Mouse (Mus musculus): ENCODE data around the gene Ubash3a.
"Not testable (repeated sequence)": the region's sequence is repeated elsewhere in the genome, so short reads cannot be mapped to it uniquely, and the experiment has no call there.

Ubash3a gene

GRCm38 (mm10) chr17:31259145-31259544 is 51.5 kb downstream of the Ubash3a start:
- no peak for ATAC-seq (ENCODE audit: insufficient number of reproducible peaks, low FRiP score, low TSS enrichment)

- no peak for ATAC-seq (ENCODE audit: insufficient number of reproducible peaks, low FRiP score, low TSS enrichment)
Measured at GRCm38 (mm10) chr17:31259825-31260224, 52.2 kb downstream of the Ubash3a start.

GRCm38 (mm10) chr17:31260430-31260829 is 52.8 kb downstream of the Ubash3a start:
- ATAC-seq (ENCODE audit: insufficient number of reproducible peaks, low FRiP score, low TSS enrichment), result no peak

DNA sequence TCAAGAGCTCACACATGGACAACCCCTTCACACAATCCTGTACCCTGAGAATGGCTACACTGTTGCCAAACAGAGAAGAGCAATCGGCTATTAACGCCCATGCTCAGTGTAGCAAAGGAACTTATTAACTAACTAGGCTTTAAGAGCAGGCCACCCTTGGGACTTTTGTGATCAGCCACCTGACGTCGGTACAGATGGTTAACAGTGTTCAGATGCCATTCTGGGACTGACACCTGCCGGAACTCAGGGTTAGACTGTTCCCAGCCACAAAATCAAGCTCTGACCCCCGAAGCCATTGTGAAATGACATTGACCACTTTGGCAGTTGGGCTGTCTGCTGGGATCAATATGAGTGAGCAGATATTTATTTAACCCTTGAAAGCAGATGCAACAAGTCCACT is 53.7 kb downstream of the Ubash3a start:
- ATAC-seq (ENCODE audit: insufficient number of reproducible peaks, low FRiP score, low TSS enrichment), result no peak

DNA sequence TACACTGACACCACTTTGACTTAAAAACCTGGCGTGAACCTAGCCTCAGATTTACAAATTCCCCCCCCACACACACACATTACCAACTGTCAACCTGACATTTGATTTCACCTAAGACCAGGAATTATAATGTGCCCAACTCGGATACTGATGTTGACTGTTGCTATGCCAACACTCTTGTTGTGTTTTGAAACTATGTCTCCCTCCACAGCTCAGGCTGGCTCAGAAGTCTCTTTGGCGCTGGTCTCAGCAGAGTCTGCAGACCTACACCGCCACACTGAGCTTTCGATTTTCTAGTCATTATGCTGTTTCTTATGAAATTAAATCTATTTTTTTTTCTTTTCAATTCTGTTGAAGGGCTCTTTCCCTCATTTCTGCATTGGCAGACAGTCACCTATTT is 55.0 kb downstream of the Ubash3a start:
- ATAC-seq (ENCODE audit: insufficient number of reproducible peaks, low FRiP score, low TSS enrichment), result no peak

DNA sequence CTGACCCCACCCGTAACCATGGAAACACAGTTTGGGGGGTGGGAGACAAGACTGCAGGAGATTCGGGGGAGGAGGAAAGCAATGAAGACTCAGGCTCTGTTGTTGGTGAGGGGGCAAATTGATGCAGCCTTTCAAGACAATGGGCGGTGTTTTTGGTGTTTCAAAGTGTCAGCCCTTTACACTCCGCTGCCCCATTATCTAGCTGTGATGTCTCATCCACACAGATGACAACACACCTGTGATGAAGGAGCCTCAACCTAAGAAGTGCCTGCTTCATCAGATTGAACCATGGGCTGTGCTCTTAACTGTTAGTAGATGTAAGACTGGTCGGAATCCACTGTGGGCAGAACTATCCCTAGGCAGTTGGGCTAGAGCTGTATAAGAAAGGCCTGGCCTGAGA is 56.1 kb downstream of the Ubash3a start:
- ATAC-seq (ENCODE audit: insufficient number of reproducible peaks, low FRiP score, low TSS enrichment), result no peak

DNA sequence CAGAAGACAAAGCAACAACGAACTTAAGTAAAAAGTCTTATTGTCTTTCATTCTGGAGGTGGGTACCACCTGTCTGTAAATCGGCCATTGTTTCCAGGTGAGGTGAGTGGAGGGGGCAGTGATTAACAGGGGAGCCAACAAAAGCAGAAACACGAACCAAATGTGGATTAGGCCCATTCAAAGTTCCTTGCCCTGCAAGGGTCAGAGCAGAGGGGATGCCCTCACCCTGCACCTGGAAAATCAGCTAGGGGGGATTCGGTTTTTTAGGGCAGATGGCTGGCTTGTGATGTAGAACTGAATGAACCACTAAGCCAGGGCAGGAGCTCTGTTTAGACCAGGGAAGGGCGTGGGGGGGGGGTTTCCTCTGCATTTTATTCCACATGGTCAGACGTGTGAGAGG is 56.7 kb downstream of the Ubash3a start:
- ATAC-seq (ENCODE audit: insufficient number of reproducible peaks, low FRiP score, low TSS enrichment), result no peak

- ATAC-seq (ENCODE audit: insufficient number of reproducible peaks, low FRiP score, low TSS enrichment), result no peak
Measured at GRCm38 (mm10) chr17:31265171-31265572, 57.5 kb downstream of the Ubash3a start.

DNA sequence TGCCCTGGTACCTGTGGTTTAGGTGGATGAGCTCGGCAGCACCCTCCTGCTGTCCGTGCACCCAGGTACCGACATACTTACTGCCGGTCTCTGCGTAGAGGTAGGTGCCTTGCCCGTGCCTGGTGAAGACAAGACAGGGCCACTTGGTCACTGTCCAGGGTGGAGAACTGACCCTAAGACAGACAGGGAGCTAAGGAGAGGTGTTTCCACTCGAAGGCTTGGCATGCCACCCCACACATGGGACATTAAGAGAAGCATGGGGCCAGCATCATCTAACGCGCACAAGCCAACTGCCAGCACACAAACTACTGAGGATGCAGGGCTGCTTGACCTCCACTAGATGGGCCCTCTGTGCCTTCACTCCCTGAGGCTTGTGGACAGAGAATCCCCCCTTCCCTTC is 58.2 kb downstream of the Ubash3a start:
- ATAC-seq (ENCODE audit: insufficient number of reproducible peaks, low FRiP score, low TSS enrichment), result no peak

GRCm38 (mm10) chr17:31266321-31266950 is 58.8 kb downstream of the Ubash3a start:
- ATAC-seq (ENCODE audit: insufficient number of reproducible peaks, low FRiP score, low TSS enrichment), result no peak

- no peak for ATAC-seq (ENCODE audit: insufficient number of reproducible peaks, low FRiP score, low TSS enrichment)
Measured at GRCm38 (mm10) chr17:31267138-31267537, 59.5 kb downstream of the Ubash3a start.

GRCm38 (mm10) chr17:31267603-31268002 is 59.9 kb downstream of the Ubash3a start:
- ATAC-seq (ENCODE audit: insufficient number of reproducible peaks, low FRiP score, low TSS enrichment), result no peak

- no peak for ATAC-seq (ENCODE audit: insufficient number of reproducible peaks, low FRiP score, low TSS enrichment)
Measured at GRCm38 (mm10) chr17:31268016-31268415, 60.3 kb downstream of the Ubash3a start.

DNA sequence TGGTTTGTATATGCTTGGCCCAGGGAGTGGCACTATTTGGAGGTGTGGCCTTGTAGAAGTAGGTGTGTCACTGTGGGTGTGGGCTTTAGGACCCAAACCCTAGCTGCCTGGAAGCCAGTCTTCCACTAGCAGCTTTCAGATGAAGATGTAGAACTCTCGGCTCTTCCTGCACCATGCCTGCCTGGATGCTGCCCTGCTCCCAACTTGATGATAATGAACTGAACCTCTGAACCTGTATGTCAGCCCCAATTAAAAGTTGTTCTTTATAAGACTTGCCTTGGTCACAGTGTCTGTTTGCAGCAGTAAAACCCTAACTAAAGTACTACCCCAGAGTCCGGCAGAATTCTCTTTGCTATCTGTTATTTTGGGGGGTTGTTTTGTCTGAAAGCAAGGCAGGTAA is 62.1 kb downstream of the Ubash3a start:
- ATAC-seq (ENCODE audit: insufficient number of reproducible peaks, low FRiP score, low TSS enrichment), result no peak

GRCm38 (mm10) chr17:31270246-31270645 is 62.6 kb downstream of the Ubash3a start:
- ATAC-seq (ENCODE audit: insufficient number of reproducible peaks, low FRiP score, low TSS enrichment), result no peak

DNA sequence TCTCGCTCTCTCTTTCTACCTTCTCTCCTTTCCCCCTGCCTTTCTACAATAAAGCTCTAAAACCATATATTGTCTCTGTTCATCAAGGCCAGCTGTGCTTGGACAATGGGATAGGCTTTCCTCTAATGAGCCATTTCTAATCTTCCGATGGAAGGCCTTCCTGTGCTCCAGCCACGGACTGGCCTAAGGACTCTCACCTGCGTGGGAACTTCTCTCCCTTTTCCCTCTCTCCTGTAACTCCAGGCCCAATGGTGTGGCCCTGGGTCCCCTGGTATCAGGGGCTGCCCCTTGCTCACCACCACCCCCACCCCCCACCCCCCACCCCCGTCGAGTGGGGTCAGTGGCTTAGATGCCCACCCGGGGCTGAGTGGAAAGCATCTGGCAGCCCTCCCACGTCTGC is 63.1 kb downstream of the Ubash3a start:
- not testable (repeated sequence) for ATAC-seq (ENCODE audit: insufficient number of reproducible peaks, low FRiP score, low TSS enrichment)

DNA sequence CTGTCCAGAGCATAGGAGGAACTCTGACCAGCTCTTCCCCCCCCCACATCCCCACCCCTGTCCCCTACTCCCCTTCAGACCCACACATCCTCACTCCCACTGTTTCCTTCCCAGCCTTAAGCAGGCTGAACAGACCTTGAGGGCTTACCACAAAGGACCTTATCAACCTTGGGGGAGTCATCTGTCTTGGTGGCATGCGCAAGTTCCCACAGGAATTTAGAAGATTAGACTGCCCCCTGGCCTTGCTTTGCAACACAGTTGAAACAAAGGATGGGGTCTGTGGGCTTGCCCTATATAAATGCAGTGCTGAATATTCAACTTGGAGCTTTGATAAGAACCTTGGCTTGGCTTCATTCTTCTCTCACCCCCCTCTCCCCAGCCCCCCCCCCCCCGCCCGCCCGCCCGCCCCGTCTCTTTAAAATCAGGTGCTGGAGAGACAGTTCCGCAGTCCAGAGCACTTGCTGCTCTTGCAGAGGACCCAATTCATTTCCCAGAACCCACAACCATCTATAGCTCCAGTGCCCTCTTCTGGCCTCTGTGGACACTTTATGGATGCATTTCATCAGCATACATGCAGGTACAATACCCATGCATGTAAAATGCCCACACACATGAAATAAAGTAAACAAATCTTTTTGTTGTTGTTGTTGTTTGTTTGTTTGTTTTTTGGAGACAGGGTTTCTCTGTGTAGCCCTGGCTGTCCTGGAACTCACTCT is 63.6 kb downstream of the Ubash3a start:
- ATAC-seq (ENCODE audit: insufficient number of reproducible peaks, low FRiP score, low TSS enrichment), result no peak

DNA sequence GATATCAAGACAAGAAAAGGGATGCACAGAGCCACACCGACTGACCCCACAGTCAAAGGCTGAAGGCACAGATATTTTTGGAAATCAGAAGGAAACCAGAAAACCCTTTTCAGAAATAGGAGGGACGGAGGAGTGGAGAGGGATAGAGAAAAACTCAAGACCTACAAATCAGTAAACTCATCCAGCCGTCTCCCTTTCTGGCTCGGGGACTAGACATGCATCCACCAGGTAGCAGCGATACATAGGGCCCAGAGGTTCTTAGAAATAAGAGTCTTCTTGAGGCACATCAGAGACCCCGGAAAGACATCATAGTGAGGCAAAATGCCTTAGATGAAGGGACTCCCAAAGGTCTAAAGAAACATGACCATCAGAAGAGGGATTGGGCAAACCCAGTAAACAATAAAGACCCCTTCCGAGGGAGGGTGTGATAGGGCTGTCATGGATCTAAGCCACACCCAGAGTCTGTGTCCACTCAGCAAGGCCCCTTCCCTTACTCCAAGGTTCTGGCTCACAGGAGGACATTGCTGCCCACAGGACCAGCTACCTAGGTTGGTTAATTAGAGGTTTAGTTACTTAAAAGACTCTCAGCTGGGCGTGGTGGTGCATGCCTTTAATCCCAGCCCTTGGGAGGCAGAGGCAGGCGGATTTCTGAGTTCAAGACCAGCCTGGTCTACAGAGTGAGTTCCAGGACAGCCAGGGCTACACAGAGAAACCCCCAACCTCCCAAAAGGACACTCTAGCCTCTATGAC is 64.9 kb downstream of the Ubash3a start:
- no peak for ATAC-seq (ENCODE audit: insufficient number of reproducible peaks, low FRiP score, low TSS enrichment)

DNA sequence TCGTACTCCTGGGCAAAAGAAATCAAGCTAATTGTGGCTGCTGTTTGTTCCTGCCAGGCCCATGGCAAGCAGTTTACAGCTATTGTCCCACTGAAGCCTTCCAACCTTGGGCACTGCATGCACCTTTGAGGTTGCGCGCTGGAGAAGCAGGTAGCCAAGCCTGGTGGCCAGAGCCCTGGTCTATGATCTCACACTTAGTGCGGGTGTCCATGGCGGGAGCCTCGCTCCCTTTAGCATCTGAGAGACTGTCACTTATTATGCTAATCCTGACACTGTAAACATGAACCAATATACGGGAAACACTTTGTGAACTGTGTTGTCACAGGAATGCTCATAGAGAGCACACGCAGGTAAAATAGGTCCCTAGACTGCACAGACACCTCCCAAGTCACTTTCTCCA is 66.0 kb downstream of the Ubash3a start:
- ATAC-seq (ENCODE audit: insufficient number of reproducible peaks, low FRiP score, low TSS enrichment), result no peak

- ATAC-seq (ENCODE audit: insufficient number of reproducible peaks, low FRiP score, low TSS enrichment), result no peak
Measured at GRCm38 (mm10) chr17:31275181-31275580, 67.5 kb downstream of the Ubash3a start.

DNA sequence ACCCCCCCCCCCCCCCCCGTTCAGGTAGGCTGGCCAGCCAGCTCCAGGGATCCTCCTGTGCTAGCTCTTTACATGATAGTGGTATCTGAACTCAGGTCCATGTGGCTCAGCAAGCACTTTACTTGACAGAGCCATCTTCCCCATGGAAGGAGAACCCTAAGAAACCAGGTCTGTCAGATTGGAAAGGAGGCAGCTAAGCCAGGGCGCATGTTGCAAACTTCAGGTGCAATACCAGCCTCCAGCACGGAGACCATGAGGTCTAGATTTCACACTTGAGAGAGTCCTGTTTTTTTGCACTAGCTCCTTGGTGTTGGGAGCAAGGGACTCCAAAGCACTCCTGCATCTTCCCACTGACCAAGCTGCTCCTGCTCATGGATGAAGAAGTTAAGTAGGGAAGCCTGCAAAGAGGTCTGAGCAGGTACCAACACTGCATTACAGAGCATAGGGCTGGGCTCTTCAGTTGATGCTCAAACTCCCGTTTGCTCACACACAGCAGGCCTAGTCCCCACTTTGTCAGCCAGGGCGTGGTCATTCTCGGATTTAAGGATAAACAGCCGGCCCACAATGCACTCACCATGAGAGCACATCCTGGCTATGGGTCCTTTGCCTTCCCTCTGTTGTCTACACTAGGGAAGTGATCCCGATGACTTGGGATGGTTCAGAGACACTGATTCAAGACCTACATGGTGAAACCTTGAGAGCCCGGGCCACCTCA is 68.7 kb downstream of the Ubash3a start:
- no peak for ATAC-seq (ENCODE audit: insufficient number of reproducible peaks, low FRiP score, low TSS enrichment)

Measured in cerebellum, adult (tissue).